Mouse (Mus musculus): ENCODE measurements around the gene Selenop.

DNA sequence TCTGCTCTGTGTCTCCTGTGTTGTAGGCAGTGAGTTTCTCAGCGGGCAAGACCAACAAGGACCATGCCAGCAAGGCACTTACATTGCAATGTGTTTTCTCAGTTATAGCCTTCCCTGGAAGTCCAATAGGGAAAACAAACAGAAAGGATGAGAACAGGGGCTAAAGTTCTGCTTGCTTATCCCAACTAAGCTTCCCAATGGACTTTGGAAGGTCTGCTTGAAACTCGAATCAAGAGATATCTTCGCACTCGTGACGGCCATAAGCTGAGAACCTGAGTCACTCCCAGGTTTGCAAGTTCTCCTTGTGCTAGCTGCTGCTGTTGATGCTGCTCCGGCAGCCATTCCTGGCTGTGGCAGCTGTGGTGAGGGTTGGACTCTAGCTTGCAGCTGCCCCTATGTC lies 39.4 kb upstream of the Selenop start:
- TF ChIP-seq EP300 (IDR thresholded peaks at IDR 0.05; ENCODE audit: low read depth) (no peak), CTCF (IDR thresholded peaks at IDR 0.05; ENCODE audit: low read depth) (no peak)
